Mouse (Mus musculus) spleen, adult 2 months (tissue): ENCODE data around the gene Dhx35. TPM values are rescaled to one million over a fixed set of nuclear protein-coding genes. Genes with fewer than 3 reads are reported as not detected.

ENCODE experiments used
- DNase-seq, 2 experiments: peaks; one replicate each; pipeline versions ENCODE4 v3.0.0 to v3.0.0-alpha.2; 2012 to 2021; ENCODE audit warnings: low spot score in 2 of 2, low read depth in 1 of 2
- H3K27ac ChIP-seq: fragments of 200-500 bp; 2 replicates; pipeline ENCODE4 v1.5.1; 2012; ENCODE audit warnings: low read length, inconsistent platforms; ENCODE audit not compliant: insufficient read depth
- H3K27me3 ChIP-seq: fragments of 200-500 bp; 2 replicates; pipeline ENCODE4 v1.6.1; 2012; ENCODE audit warnings: mild to moderate bottlenecking, moderate library complexity, low read length, inconsistent platforms; ENCODE audit not compliant: control insufficient read depth, insufficient read depth
- H3K36me3 ChIP-seq: fragments of 200-500 bp; 2 replicates; pipeline ENCODE4 v1.6.1; 2012; ENCODE audit warnings: mild to moderate bottlenecking, low read length, inconsistent platforms; ENCODE audit not compliant: control insufficient read depth, insufficient read depth
- H3K4me1 ChIP-seq: fragments of 200-500 bp; 2 replicates; pipeline ENCODE4 v1.6.1; 2011; ENCODE audit warnings: inconsistent platforms; ENCODE audit not compliant: control insufficient read depth, insufficient read depth, insufficient read length
- H3K4me3 ChIP-seq: fragments of 200-500 bp; 2 replicates; pipeline ENCODE4 v1.5.1; 2011; ENCODE audit warnings: mild to moderate bottlenecking, inconsistent platforms; ENCODE audit not compliant: insufficient read depth, insufficient read length; ENCODE audit errors: extremely low read depth
- CTCF ChIP-seq: fragments of 200-500 bp; IDR thresholded peaks from 2 replicates; pipeline ENCODE4 v1.5.1; 2011; ENCODE audit warnings: mild to moderate bottlenecking, inconsistent platforms; ENCODE audit not compliant: insufficient read depth, insufficient read length, insufficient replicate concordance; ENCODE audit errors: extremely low read depth
- POLR2A ChIP-seq: fragments of 200-500 bp; IDR thresholded peaks from 2 replicates; pipeline ENCODE4 v1.6.1; 2011; ENCODE audit warnings: low read depth, low read length, inconsistent platforms
- WGBS: fragments of 180-500 bp; shearing (Covaris S2); methylation state at CpG from one replicate; pipeline ENCODE4 v1.1.7; 2018; 5-methylcytosine and 5-hydroxymethylcytosine counted together
- polyA plus RNA-seq: library from polyadenylated mRNA; depleted of rRNA; stranded (reverse); fragments of >200 nt; gene quantifications from 2 replicates; pipeline ENCODE4 v1.2.3, GENCODE M21; 2012; rRNA removed

The Dhx35 gene
- polyA plus RNA-seq, 1 experiment = 20.3 TPM

GRCm38 (mm10) chr2:158888531-158888930 lies 93.9 kb downstream of the Dhx35 start:
- Histone ChIP-seq H3K36me3 (no peaks in the 10 kb centered on the region), H3K27ac (no peak overlapping the region), H3K4me1 (no peaks in the 10 kb centered on the region), H3K27me3 (no peaks in the 10 kb centered on the region), H3K4me3 (no peak overlapping the region)
- WGBS = 87% methylated on average over 5 of the region's 5 CpGs
- no peak for TF ChIP-seq POLR2A
- no peak for TF ChIP-seq CTCF
- DNase-seq = no peak

GRCm38 (mm10) chr2:158889201-158889600 lies 94.6 kb downstream of the Dhx35 start:
- Histone ChIP-seq H3K36me3 (no peaks in the 10 kb centered on the region), H3K4me1 (no peaks in the 10 kb centered on the region), H3K4me3 (no peak overlapping the region), H3K27ac (no peak overlapping the region), H3K27me3 (no peaks in the 10 kb centered on the region)
- DNase-seq = no peak
- WGBS = 67% methylated on average over 11 of the region's 11 CpGs
- TF ChIP-seq CTCF (no peak), POLR2A (no peak)

DNA sequence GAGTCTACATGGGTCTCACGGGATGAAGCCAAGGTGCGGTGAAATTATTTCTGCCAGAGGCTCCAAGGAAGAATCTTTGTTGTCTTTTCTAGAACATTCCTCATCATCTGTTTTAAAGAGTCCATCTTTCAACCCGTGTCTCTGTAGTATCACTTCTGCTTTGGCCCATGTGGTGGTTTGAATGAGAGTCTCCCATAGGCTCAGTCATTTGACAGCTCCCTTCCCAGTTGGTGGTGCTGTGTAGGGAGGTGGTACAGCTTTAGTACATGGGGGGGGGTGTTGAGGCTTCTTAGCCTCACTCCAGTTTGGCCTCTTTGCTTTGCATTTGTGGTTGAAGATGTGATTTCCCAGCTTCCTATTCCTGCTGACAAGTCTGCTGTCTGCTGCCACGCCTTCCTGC lies 96.7 kb downstream of the Dhx35 start:
- TF ChIP-seq POLR2A (no peak), CTCF (no peak)
- 66% methylated on average over 4 of the region's 4 CpGs for WGBS
- H3K4me3 ChIP-seq = no peak overlapping the region
- no peaks in the 10 kb centered on the region for H3K27me3 ChIP-seq
- H3K4me1 ChIP-seq = no peaks in the 10 kb centered on the region
- H3K27ac ChIP-seq = no peak overlapping the region
- no peak for DNase-seq
- H3K36me3 ChIP-seq = no peaks in the 10 kb centered on the region

- no peak overlapping the region for H3K4me3 ChIP-seq
- WGBS = 21% methylated on average over 16 of the region's 16 CpGs
- no peaks in the 10 kb centered on the region for H3K4me1 ChIP-seq
- H3K27ac ChIP-seq = no peak overlapping the region
- no peak for TF ChIP-seq POLR2A
- no peak for TF ChIP-seq CTCF
- no peaks in the 10 kb centered on the region for H3K27me3 ChIP-seq
- no peak for DNase-seq
- no peaks in the 10 kb centered on the region for H3K36me3 ChIP-seq
Observed at GRCm38 (mm10) chr2:158893171-158893853, 98.7 kb downstream of the Dhx35 start.

DNA sequence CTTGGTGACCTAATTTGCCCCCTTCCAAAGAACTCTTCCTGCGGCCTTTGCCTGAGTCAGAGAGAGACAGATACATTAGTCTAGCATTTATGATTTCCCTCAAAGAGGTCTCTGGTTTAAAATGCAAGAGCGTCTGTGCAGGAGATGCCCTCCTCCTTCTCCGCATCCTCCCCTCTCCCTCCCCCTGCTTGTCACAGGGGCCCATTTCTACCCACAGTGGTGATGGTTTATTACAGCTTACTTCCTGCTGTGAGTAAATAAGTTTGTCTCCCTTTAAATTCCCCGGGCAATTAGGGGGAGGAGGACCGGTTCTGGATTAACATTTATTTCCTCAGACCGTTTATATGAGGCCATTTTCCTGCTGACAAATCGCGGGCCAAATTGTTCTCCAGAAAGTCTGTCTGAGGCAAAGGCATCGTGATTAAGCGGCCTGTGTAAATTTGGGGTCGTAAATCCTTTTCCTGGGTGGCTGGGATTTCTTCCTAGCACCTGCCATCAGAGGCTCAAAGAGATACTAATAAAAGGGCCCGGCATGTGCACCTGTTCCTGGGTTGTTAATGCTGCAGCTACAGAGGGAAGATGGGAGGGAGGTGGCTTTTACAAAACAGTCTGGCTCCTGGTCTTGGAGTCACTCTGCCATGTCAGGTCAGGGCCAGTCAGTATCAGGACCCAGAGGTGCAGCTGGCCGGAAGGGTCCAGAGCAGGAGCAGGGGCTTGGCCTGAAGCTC lies 104.0 kb downstream of the Dhx35 start:
- Histone ChIP-seq H3K27me3 (no peaks in the 10 kb centered on the region), H3K4me1 (no peaks in the 10 kb centered on the region), H3K4me3 (no peak overlapping the region), H3K36me3 (no peaks in the 10 kb centered on the region), H3K27ac (no peak overlapping the region)
- no peak for DNase-seq
- 29% methylated on average over 13 of the region's 13 CpGs for WGBS
- TF ChIP-seq POLR2A (no peak), CTCF (no peak)

Other genes starting within 250 kb of the Dhx35 start
- 0.02 TPM in 1 of 2 replicates, not detected in the other for gene Slc32a1, start 184.0 kb upstream of the Dhx35 start, polyA plus RNA-seq
- gene Actr5, start 169.9 kb upstream of the Dhx35 start, polyA plus RNA-seq = 9.4 and 11.6 TPM in 2 replicates
- 17.6 and 18.6 TPM in 2 replicates for gene Ppp1r16b, start 129.4 kb upstream of the Dhx35 start, polyA plus RNA-seq
- 2.9 and 5.5 TPM in 2 replicates for gene Fam83d, start 26.7 kb upstream of the Dhx35 start, polyA plus RNA-seq